Mouse (Mus musculus): ENCODE measurements around the gene Bag1.

GRCm38 (mm10) chr4:40933694-40934093 is 14.4 kb downstream of the Bag1 start:
- no peak for TF ChIP-seq POLR2A (IDR thresholded peaks at IDR 0.05; ENCODE audit: control insufficient read depth in 1 of 2, insufficient read depth in 1 of 2, low read depth in 1 of 2, low read length in 2 of 2, poor library complexity in 1 of 2)
- no peak for TF ChIP-seq ZKSCAN1 (IDR thresholded peaks at IDR 0.05; ENCODE audit: low read depth, low read length)
- TF ChIP-seq MAFK (IDR thresholded peaks at IDR 0.05; ENCODE audit: borderline replicate concordance, low read depth, low read length) = no peak
- no peak for TF ChIP-seq NRF1 (IDR thresholded peaks at IDR 0.05; ENCODE audit: insufficient read depth, low read depth, low read length, poor library complexity, severe bottlenecking)
- no peak for TF ChIP-seq MAX (IDR thresholded peaks at IDR 0.05; ENCODE audit: low read length)
- no peak for TF ChIP-seq KAT2A (conservative IDR thresholded peaks at IDR 0.05; ENCODE audit: low read depth, low read length)
- no peak for TF ChIP-seq HCFC1 (IDR thresholded peaks at IDR 0.05; ENCODE audit: low read depth, low read length)

Measured in MEL (cell line).